Mouse (Mus musculus): ENCODE data around the gene Otulin. TPM values are rescaled to one million over a fixed set of nuclear protein-coding genes. Genes with fewer than 3 reads are reported as not detected.

The Otulin gene
- polyA plus RNA-seq, 1 experiment = 43.1 TPM

DNA sequence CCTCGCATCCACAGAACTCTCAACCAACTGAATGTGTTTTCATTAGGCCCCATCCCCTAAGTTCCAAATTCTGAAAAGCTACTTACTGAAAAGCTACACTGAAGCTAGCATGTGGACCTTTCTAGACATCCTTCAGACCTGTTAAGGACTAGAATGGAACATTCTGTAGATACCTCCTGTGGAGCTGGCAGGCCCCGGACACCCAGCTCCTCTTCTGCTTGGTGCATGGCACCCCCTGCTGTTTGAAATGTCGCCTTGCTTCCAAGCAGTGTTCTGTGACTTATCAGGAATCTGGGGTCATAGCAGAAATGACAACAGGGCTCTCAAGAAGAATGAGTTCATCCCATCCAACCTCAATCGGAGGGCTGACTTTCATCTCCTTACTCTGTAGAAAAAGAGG lies 47.5 kb downstream of the Otulin start:
- H3K4me3 ChIP-seq (ENCODE audit: control insufficient read depth, insufficient read depth, low read length) = no peak overlapping the region
- H3K36me3 ChIP-seq (ENCODE audit: control insufficient read depth, insufficient read depth, low read length) = no peaks in the 10 kb centered on the region
- no peak overlapping the region for H3K27ac ChIP-seq (ENCODE audit: control insufficient read depth, insufficient read depth, low read length)
- H3K4me1 ChIP-seq (replicated peaks; ENCODE audit: control insufficient read depth, insufficient read depth, low read length) = peaks cover 8% of the 10 kb centered on the region; the same call in 1 of the 2 replicates
- WGBS = 89% methylated on average over 4 of the region's 4 CpGs
- H3K27me3 ChIP-seq (ENCODE audit: control insufficient read depth, insufficient read depth, low read length) = no peaks in the 10 kb centered on the region
- peak; percentile 40 for DNase-seq
- TF ChIP-seq POLR2A (IDR thresholded peaks at IDR 0.05; ENCODE audit: control insufficient read depth, extremely low read depth, insufficient read depth, low read length, poor library complexity) (no peak), CTCF (IDR thresholded peaks at IDR 0.05; ENCODE audit: borderline replicate concordance, control insufficient read depth, extremely low read depth, insufficient read depth, low read length, poor library complexity) (no peak)

DNA sequence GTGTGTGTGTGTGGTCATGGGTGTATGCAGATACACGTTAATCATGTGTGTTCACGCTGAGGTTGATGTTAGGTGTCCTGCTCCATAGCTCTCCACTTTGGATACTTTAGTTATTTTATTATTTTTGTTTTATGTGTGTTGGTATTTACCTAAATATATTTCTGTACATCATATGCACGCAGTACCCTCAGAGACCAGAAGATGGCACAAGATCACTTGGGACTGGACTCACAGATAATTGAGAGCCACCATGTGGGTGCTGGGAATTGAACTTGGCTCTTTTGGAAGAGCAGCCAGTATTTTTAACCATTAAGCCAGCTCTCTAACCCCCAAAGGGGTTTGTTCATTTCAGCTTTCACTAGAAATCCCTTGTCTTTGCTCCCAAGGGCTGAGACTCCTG lies 48.1 kb downstream of the Otulin start:
- DNase-seq = peak; percentile 45
- 96% methylated on average over 3 of the region's 3 CpGs for WGBS
- Histone ChIP-seq H3K27me3 (ENCODE audit: control insufficient read depth, insufficient read depth, low read length) (no peaks in the 10 kb centered on the region), H3K27ac (ENCODE audit: control insufficient read depth, insufficient read depth, low read length) (no peak overlapping the region), H3K4me3 (ENCODE audit: control insufficient read depth, insufficient read depth, low read length) (no peak overlapping the region), H3K36me3 (ENCODE audit: control insufficient read depth, insufficient read depth, low read length) (no peaks in the 10 kb centered on the region), H3K4me1 (replicated peaks; ENCODE audit: control insufficient read depth, insufficient read depth, low read length) (peaks cover 12% of the 10 kb centered on the region; the same call in 1 of the 2 replicates)
- TF ChIP-seq POLR2A (IDR thresholded peaks at IDR 0.05; ENCODE audit: control insufficient read depth, extremely low read depth, insufficient read depth, low read length, poor library complexity) (no peak), CTCF (IDR thresholded peaks at IDR 0.05; ENCODE audit: borderline replicate concordance, control insufficient read depth, extremely low read depth, insufficient read depth, low read length, poor library complexity) (no peak)

DNA sequence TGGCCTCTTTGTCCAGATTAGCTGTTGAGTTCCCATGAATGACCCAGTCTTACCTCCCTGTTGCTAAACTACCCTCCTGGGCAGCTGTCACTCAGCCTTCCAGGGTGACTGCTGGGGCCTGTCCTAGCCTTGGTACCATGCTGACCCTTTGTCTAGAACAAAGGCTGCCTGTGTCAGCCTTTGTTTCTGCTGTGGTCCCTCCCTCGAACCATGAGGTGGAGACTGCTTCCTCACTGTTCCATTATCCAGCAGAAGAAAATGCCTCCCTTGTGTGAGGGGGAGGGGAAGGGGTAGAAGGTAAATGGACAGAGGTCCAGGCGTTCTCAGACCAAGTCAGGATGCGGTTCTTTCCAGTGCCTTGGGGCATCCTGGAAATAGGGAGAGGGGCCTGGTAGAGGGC lies 48.9 kb downstream of the Otulin start:
- Histone ChIP-seq H3K27me3 (ENCODE audit: control insufficient read depth, insufficient read depth, low read length) (no peaks in the 10 kb centered on the region), H3K4me3 (ENCODE audit: control insufficient read depth, insufficient read depth, low read length) (no peak overlapping the region), H3K27ac (ENCODE audit: control insufficient read depth, insufficient read depth, low read length) (no peak overlapping the region), H3K4me1 (replicated peaks; ENCODE audit: control insufficient read depth, insufficient read depth, low read length) (peaks cover 12% of the 10 kb centered on the region; the same call in 1 of the 2 replicates), H3K36me3 (ENCODE audit: control insufficient read depth, insufficient read depth, low read length) (no peaks in the 10 kb centered on the region)
- over 99% methylated on average over 3 of the region's 3 CpGs for WGBS
- no peak for TF ChIP-seq CTCF (IDR thresholded peaks at IDR 0.05; ENCODE audit: borderline replicate concordance, control insufficient read depth, extremely low read depth, insufficient read depth, low read length, poor library complexity)
- no peak for TF ChIP-seq POLR2A (IDR thresholded peaks at IDR 0.05; ENCODE audit: control insufficient read depth, extremely low read depth, insufficient read depth, low read length, poor library complexity)
- no peak for DNase-seq

DNA sequence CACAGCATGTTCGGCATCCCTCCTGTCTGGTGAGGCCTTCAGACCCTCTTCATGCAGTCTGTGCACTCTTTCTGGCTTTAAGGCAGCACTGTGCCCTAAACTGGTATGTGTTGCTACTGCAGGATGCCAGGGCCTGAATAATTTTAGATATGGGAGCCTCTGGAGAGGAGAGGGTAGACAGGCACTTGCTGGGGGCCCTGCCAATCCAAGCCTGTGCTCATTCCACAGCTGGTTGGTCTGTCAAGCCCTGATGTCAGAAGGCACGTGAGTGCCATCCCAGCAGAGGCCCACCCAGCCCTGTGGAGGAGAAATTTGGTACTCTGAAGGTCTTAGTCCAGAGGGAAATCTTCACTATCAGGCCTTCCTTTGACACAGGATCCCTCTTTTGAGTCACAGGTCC lies 49.7 kb downstream of the Otulin start:
- peaks cover 12% of the 10 kb centered on the region; the same call in 1 of the 2 replicates for H3K4me1 ChIP-seq (replicated peaks; ENCODE audit: control insufficient read depth, insufficient read depth, low read length)
- no peak overlapping the region for H3K4me3 ChIP-seq (ENCODE audit: control insufficient read depth, insufficient read depth, low read length)
- H3K36me3 ChIP-seq (ENCODE audit: control insufficient read depth, insufficient read depth, low read length) = no peaks in the 10 kb centered on the region
- TF ChIP-seq POLR2A (IDR thresholded peaks at IDR 0.05; ENCODE audit: control insufficient read depth, extremely low read depth, insufficient read depth, low read length, poor library complexity) (no peak), CTCF (IDR thresholded peaks at IDR 0.05; ENCODE audit: borderline replicate concordance, control insufficient read depth, extremely low read depth, insufficient read depth, low read length, poor library complexity) (no peak)
- no peaks in the 10 kb centered on the region for H3K27me3 ChIP-seq (ENCODE audit: control insufficient read depth, insufficient read depth, low read length)
- no peak for DNase-seq
- WGBS = 95% methylated on average over 2 of the region's 2 CpGs
- no peak overlapping the region for H3K27ac ChIP-seq (ENCODE audit: control insufficient read depth, insufficient read depth, low read length)

DNA sequence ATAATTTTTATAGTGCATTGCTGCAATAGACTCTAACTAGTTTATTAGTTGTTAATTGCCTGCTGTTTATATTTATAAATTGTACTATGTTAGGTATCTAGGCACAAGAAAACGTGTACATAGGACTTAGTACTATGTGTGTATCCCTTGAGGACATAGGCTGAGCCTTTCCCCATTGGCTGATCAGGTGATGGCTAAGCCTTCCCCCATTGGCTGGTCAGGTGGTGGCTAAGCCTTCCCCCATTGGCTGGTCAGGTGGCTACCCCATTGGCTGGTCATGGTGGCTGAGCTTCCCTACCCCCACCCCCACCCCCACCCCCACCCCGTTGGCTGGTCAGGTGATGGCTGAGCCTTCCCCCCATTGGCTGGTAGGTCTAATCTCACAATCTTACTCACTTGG lies 50.6 kb downstream of the Otulin start:
- H3K4me3 ChIP-seq (ENCODE audit: control insufficient read depth, insufficient read depth, low read length) = no peak overlapping the region
- 88% methylated on average over 2 of the region's 2 CpGs for WGBS
- TF ChIP-seq POLR2A (IDR thresholded peaks at IDR 0.05; ENCODE audit: control insufficient read depth, extremely low read depth, insufficient read depth, low read length, poor library complexity) (no peak), CTCF (IDR thresholded peaks at IDR 0.05; ENCODE audit: borderline replicate concordance, control insufficient read depth, extremely low read depth, insufficient read depth, low read length, poor library complexity) (no peak)
- DNase-seq = no peak
- no peaks in the 10 kb centered on the region for H3K36me3 ChIP-seq (ENCODE audit: control insufficient read depth, insufficient read depth, low read length)
- no peak overlapping the region for H3K27ac ChIP-seq (ENCODE audit: control insufficient read depth, insufficient read depth, low read length)
- H3K27me3 ChIP-seq (ENCODE audit: control insufficient read depth, insufficient read depth, low read length) = no peaks in the 10 kb centered on the region
- H3K4me1 ChIP-seq (replicated peaks; ENCODE audit: control insufficient read depth, insufficient read depth, low read length) = peaks cover 12% of the 10 kb centered on the region; the same call in 1 of the 2 replicates

DNA sequence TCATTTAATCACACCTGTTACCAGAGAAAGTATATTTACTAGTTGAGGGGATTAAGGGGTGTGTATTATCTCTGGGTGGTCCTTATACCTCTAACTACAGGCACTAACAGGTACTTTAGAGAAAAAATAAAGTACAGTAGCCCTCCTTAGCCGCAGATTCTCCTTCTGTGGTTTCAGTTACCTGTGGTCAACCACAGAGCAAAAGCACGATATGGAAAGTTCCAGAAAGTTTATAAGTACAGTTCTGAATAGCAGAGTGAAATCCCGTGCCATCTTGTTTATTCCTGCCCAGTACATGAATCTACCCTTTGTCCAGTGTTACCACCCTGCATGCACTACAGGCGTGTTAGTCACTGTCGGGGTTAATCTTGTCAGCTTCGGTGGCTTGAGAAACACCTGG lies 51.6 kb downstream of the Otulin start:
- 41% methylated on average over 6 of the region's 6 CpGs for WGBS
- Histone ChIP-seq H3K27me3 (ENCODE audit: control insufficient read depth, insufficient read depth, low read length) (no peaks in the 10 kb centered on the region), H3K4me1 (replicated peaks; ENCODE audit: control insufficient read depth, insufficient read depth, low read length) (peaks cover 14% of the 10 kb centered on the region; the same call in 1 of the 2 replicates), H3K27ac (ENCODE audit: control insufficient read depth, insufficient read depth, low read length) (no peak overlapping the region), H3K4me3 (ENCODE audit: control insufficient read depth, insufficient read depth, low read length) (no peak overlapping the region), H3K36me3 (ENCODE audit: control insufficient read depth, insufficient read depth, low read length) (no peaks in the 10 kb centered on the region)
- no peak for DNase-seq
- TF ChIP-seq CTCF (IDR thresholded peaks at IDR 0.05; ENCODE audit: borderline replicate concordance, control insufficient read depth, extremely low read depth, insufficient read depth, low read length, poor library complexity) (no peak), POLR2A (IDR thresholded peaks at IDR 0.05; ENCODE audit: control insufficient read depth, extremely low read depth, insufficient read depth, low read length, poor library complexity) (no peak)
